Comparison of ENCODE assay signal across 31 mouse cellular contexts in the genomic region with DNA sequence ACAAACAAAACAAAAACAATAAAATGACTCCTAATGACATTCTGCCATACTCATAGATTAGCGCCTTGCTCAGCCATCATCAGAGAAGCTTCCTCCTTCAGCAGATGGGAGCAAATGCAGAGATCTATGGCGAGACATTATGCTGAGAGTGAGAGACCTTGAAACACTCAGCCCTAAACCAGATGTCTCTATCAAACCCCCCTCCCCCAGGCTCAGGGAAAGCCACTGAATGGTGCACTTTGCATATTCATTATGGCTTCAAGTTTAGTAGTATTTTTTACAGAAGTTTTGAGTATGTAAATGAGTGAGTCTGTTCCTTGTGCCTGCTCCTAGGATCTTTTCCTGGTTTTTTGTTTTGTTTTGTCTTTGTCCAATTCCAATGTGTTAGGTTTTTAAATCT.
"Had no signal": no experiment of that assay in that cellular context is flagged by ENCODE, and none has a peak within 500 bp of the region (broad histone marks: within the 10 kb centered on the region; RNA-seq: fewer than 3 reads in every experiment).

No protein-coding gene starts in this region.

- H3K9ac ChIP-seq: heart, embryonic 12.5 days; heart, embryonic 13.5 days; heart, embryonic 15.5 days; hindbrain, embryonic 12.5 days; hindbrain, embryonic 13.5 days; hindbrain, embryonic 14.5 days; hindbrain, embryonic 15.5 days; intestine, embryonic 15.5 days; kidney, embryonic 15.5 days had no signal

- H3K9me3 ChIP-seq: heart, embryonic 12.5 days; heart, embryonic 13.5 days; heart, embryonic 15.5 days; hindbrain, embryonic 10.5 days; hindbrain, embryonic 12.5 days; hindbrain, embryonic 13.5 days; hindbrain, embryonic 15.5 days; intestine, embryonic 15.5 days; kidney, embryonic 15.5 days had no signal

- H3K4me3 ChIP-seq: heart, embryonic 12.5 days; heart, embryonic 13.5 days; heart, embryonic 15.5 days; hindbrain, embryonic 10.5 days; hindbrain, embryonic 12.5 days; hindbrain, embryonic 13.5 days; hindbrain, embryonic 15.5 days; intestine, embryonic 15.5 days; kidney, embryonic 15.5 days; layer of hippocampus, adult 2 months; left cerebral cortex, adult 2 months had no signal

- ATAC-seq: hindbrain, embryonic 16.5 days; hindbrain, postnatal 0 days; inflammation-experienced regulatory T-cells, adult 6 months; intestine, embryonic 16.5 days; intestine, postnatal 0 days had no signal

- H3K4me1 ChIP-seq: heart, embryonic 12.5 days; intestine, embryonic 15.5 days had no signal

- H3K4me2 ChIP-seq: heart, embryonic 11.5 days; heart, embryonic 12.5 days; heart, embryonic 13.5 days; heart, embryonic 15.5 days; hindbrain, embryonic 12.5 days; hindbrain, embryonic 13.5 days; hindbrain, embryonic 14.5 days; hindbrain, embryonic 15.5 days; intestine, embryonic 15.5 days; kidney, embryonic 15.5 days had no signal

- H3K27me3 ChIP-seq: heart, embryonic 12.5 days; heart, embryonic 13.5 days; heart, embryonic 15.5 days; hindbrain, embryonic 12.5 days; hindbrain, embryonic 15.5 days; intestine, embryonic 15.5 days; kidney, embryonic 15.5 days had no signal

- H3K36me3 ChIP-seq: heart, embryonic 12.5 days; heart, embryonic 13.5 days; heart, embryonic 15.5 days; hindbrain, embryonic 10.5 days; hindbrain, embryonic 12.5 days; hindbrain, embryonic 13.5 days; hindbrain, embryonic 15.5 days; intestine, embryonic 15.5 days; kidney, embryonic 15.5 days had no signal

- H3K27ac ChIP-seq: heart, embryonic 13.5 days; heart, embryonic 15.5 days; hindbrain, embryonic 12.5 days; hindbrain, embryonic 14.5 days; hindbrain, embryonic 15.5 days; hindbrain, postnatal 0 days; intestine, embryonic 15.5 days; layer of hippocampus, adult 2 months; left cerebral cortex, adult 2 months had no signal

- DNase-seq: heart, postnatal 10 days; heart, postnatal 14 days; heart, postnatal 36 days; heart, postnatal 4 days; kidney, adult 18-20 months; kidney, adult 8-10 months; kidney, postnatal 10 days; kidney, postnatal 14 days; kidney, postnatal 25 days; kidney, postnatal 36 days; kidney, postnatal 4 days; layer of hippocampus, adult 9-11 months; layer of hippocampus, postnatal 36 days had no signal
